Mouse (Mus musculus): Measurements from ENCODE around the gene Ttll9.

DNA sequence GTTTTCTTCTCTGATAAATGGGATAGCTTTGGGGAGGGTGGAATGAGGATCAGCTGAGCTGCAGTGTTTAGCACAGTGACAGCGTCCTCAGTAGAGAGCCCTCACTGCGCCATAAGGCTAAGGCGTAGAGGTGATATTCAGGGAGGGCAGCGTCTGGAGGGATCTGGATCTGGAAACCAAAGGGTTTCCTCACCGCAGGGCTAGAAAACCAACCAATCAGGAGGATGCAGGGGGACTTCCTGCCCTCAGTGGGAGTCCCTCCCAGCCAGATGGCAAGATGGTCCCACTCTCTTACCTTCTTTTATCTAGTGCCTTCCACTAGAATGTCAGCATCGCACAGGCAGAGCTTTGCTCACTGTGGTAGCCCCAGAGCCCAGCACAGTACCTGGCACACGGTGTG lies 20.5 kb upstream of the Ttll9 start:
- no peak for TF ChIP-seq CTCF (IDR thresholded peaks at IDR 0.05; ENCODE audit: low read depth)
- TF ChIP-seq EP300 (IDR thresholded peaks at IDR 0.05; ENCODE audit: low read depth) = no peak

Data from liver, postnatal 0 days (tissue).